Mouse (Mus musculus) embryo, embryonic 11 days (tissue): ENCODE measurements at regions not wholly inside any gene's neighbourhood (a gene's known extent, or its start where the extent isn't known, plus 50 kb on each side); places are given as distances from the start of the nearest gene placed in this dataset.
A peak's percentile ranks its signal among the peaks of the same experiment; 100 is the strongest.
"Not testable (repeated sequence)": the region's sequence is repeated elsewhere in the genome, so short reads cannot be mapped to it uniquely, and the experiment has no call there.

Experiments used
- DNase-seq: peaks from one replicate; pipeline ENCODE4 v3.0.0-alpha.2; 2015

DNA sequence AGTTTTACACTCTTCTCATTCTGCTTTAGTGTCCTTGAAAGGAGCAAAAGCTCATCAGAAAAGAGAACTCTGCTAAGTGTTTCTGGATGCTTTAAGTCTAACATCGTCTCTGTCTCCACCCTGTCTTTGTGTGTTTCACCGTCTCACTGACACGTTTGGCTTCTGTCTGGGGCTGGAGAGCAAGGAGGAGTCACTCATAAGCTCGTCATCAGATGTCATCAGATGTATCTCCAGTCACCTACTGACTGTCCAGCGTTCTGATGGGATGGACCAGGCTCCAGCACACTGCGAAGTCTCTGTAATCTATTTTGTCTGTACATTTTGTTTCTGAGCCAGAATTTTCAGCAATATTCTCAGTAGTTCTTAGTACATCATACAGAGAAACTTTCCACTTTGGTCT is 283.4 kb upstream of the Arglu1 start:
- no peak for DNase-seq

GRCm38 (mm10) chr8:8973334-8973733 is 283.0 kb upstream of the Arglu1 start:
- DNase-seq, result no peak

DNA sequence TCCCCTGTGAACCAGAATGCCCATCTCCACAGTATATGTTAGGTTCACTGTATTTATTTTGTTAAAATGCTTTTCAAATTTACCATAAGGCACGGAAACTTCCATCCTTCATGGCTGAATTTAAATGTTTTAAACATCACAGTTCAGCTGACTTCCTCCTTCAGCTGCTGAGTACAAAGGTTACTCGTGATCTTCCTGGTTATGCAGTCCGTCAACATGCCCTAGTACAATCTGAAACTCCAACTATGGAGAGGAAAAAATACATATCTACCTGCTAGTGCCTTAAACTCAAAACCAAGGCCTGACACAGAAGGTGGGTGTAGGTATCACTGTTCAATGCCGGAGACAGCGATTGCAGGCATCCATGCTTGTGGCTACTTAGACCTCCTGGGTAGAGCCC is 280.5 kb upstream of the Arglu1 start:
- DNase-seq, result no peak

DNA sequence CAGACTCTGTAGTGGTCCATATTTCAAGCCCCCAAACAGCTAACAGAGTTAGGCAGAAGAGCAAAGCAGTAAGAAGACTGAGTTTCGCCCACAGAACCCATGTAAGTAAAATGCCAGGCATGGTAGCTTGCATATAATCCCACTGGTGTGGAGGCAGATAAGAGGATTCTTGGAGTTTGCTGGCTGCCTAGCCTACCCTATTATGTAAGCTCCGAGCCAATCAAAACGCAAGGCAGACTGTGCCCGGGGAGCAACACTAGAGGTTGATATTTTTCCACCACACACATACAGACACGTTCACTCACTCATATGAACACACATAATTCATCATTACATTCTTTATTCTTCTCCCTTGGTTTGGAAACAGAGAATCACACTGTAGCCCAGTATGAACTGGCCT is 280.0 kb upstream of the Arglu1 start:
- DNase-seq, result no peak

GRCm38 (mm10) chr8:8969112-8969950 is 279.0 kb upstream of the Arglu1 start:
- DNase-seq, result no peak

DNA sequence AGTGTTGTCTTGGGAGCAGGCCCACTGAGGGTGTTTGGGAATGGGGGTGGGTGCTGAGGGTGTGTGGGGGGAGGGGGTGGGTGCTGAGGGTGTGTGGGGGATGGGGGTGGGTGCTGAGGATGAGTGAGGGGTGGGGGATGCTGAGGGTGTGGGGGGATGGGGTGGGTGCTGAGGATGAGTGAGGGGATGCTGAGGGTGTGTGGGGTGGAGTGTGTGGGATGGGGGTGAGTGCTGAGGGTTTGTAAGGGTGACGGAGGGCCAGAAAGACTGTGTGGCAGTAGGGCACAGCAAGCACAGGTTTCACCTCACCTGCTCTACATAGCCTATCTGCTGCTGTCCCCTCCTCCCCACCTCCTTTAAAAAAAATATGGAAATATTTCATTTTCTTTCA is 276.3 kb upstream of the Arglu1 start:
- DNase-seq, result no peak

DNA sequence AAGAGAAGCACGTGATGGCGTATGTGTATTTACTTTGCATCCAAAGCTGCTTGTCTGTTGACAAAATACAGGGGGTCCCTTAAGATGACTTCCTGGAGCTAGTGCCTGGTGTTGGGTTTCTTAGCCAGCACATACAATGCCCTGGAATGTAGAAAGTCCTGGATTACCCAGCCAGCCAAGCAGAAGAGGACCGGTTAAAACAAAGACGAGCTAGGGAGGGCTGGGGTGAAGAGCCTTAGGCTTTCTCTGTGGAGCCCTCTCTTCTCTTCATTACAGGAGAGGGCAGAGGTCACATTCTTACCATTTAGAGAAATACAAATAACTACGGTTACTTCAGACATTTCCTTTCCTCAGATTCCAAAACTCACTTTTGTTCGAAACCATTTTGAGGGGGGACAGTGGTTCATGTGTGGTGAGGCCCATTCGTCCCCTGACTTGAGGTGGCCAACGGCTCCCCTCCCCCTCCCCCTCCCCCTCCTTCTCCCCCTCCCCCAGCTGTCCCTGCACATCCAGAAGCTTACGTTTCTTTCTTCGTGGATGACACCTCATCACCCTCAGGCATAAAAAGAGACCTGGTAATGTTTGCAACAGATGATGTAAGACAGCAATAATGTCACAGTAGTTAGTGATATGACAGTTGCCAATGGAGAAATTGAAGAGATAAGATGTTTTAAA is 275.8 kb upstream of the Arglu1 start:
- DNase-seq, result peak; percentile 57

- DNase-seq, result no peak
Measured at GRCm38 (mm10) chr8:8960221-8960620, 269.9 kb upstream of the Arglu1 start.

- DNase-seq, result no peak
Measured at GRCm38 (mm10) chr8:8959787-8960093, 269.4 kb upstream of the Arglu1 start.

GRCm38 (mm10) chr8:8959021-8959786 is 268.9 kb upstream of the Arglu1 start:
- no peak for DNase-seq

- not testable (repeated sequence) for DNase-seq
Measured at GRCm38 (mm10) chr8:8958140-8958539, 267.8 kb upstream of the Arglu1 start.

- no peak for DNase-seq
Measured at GRCm38 (mm10) chr8:8952212-8952611, 261.9 kb upstream of the Arglu1 start.

- DNase-seq, result peak; percentile 46
Measured at GRCm38 (mm10) chr8:8951186-8951585, 260.9 kb upstream of the Arglu1 start.

DNA sequence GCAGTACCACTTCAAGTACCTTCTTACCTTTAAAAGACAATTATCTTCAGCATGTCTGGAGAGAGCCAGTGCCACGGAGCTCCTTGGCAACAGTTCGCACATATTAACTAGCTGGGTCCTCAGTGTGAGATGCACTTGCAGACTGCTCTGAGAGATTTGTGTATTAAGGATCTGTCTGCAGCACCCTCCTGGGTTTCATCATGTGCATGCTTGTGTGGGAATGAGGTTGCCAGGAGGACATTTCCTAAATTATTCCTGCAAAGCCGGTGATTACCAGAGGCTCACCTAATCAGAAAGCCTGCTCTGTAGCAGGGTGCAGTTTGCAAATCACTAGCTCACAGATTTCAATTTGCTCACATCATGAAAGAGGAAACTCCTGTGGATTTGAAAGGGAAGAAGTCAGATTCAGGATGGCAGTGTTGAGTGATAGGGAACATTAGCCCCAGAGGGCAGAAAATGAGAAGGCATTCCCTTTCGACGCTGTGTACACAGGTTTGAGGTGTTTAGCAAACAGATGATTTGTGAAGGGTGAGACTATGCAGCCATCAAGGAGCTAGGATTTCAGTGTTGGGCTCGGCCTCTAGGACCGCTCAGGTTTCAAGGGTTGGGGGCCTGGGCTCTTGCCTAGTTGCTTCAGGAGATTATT is 257.3 kb upstream of the Arglu1 start:
- DNase-seq, result peak; percentile 56

- no peak for DNase-seq
Measured at GRCm38 (mm10) chr8:8942991-8943390, 252.7 kb upstream of the Arglu1 start.

DNA sequence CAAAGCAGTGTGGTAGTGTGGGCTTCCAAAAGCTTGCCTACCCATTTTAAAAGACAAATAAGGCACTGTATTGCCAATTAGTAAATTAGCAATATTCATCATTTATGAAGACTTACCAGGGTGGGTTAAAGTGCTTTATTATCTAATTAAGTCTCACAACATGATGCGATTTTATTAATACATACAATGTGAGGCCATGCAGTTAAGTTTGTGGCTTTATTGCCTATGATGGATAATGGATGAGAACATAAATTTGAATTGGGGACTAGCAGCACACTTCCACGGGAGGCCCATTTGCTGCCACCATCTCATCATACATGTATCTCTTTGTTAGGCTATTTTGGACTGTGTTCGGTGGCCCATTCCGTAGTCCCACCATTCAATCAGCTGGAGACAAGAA is 250.6 kb upstream of the Arglu1 start:
- no peak for DNase-seq

- DNase-seq, result no peak
Measured at GRCm38 (mm10) chr8:8938536-8938935, 248.2 kb upstream of the Arglu1 start.

DNA sequence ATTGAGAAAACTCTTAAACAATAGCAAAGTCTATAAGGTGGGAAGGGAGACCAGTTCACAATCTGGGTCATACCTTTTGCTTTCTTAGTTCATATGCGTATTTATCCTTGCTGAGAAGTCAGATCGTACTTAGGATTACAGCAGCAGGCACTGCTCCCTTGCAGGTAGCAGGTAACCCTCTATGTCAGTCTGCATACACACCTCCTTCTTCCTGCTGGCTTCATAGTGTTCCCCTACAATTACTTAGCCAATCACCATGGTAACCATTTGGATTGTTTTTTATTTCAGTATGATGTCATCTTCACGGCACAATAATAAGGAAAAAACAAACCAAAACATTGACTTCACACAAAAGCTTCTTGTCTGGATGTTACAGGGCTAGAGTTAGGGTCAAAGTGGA is 242.1 kb upstream of the Arglu1 start:
- DNase-seq, result no peak

DNA sequence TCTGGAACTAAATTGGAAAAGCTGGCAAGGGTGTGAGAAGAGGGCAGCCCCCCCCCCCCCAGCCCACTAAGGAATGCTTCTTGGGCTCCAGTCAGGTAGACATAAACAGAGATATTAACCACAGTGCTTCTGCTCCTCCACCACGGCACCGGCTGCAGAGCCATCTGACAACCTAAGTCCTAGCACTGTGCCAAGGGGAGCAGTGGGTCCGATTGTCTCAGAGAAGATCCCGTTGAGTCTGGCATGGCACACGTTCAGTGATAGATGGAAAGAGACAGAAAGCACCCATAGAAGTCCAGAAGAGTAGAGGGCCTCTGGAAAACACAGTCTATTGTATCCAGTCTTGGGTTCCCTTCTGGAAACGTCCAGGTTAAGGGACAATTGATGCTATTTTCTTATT is 241.4 kb upstream of the Arglu1 start:
- no peak for DNase-seq

- DNase-seq, result no peak
Measured at GRCm38 (mm10) chr8:8928074-8928862, 237.9 kb upstream of the Arglu1 start.

DNA sequence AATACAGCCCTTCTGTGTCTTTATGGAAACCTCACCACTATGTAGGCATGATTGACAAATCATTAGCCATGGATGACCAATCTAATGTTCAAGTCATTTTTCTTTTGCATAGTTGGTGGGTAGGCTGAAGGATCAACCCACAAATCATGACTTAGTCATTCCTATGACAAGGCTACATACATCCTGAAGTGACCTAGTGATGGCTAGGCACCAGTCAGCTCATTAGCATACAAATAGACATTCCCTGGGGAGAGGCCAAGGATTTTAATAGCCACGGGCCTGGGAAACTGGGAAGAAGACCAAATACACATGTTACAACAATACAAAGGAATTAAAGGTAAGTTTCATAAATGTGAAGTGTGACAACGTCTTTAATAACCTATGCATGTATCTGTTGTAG is 231.1 kb upstream of the Arglu1 start:
- DNase-seq, result no peak
